Mouse (Mus musculus): Measurements from ENCODE around the gene Tec. TPM values are rescaled to one million over a fixed set of nuclear protein-coding genes. Genes with fewer than 3 reads are reported as not detected.

Gene Tec
- total and polyA plus RNA-seq, 2 experiments from 2014 or later, result 2.1 to 4.0 TPM

GRCm38 (mm10) chr5:72830988-72831610 is 37.2 kb downstream of the Tec start:
- DNase-seq (no peak), ATAC-seq (no peak)
- Histone ChIP-seq H3K4me3 (ENCODE audit: low read depth, low read length) (no peak overlapping the region), H3K27me3 (ENCODE audit: insufficient read depth, low read length) (no peaks in the 10 kb centered on the region), H3K4me2 (ENCODE audit: low read depth) (no peak overlapping the region), H3K36me3 (ENCODE audit: insufficient read depth) (no peaks in the 10 kb centered on the region), H3K9me3 (ENCODE audit: low read length) (no peaks in the 10 kb centered on the region), H3K4me1 (ENCODE audit: insufficient read depth) (no peaks in the 10 kb centered on the region), H3K9ac (no peak overlapping the region), H3K27ac (ENCODE audit: low read depth, low read length) (no peak overlapping the region)
- no peak for TF ChIP-seq CTCF (IDR thresholded peaks at IDR 0.05; ENCODE audit: low read depth)
- WGBS, result 93% methylated on average over 5 of the region's 5 CpGs

GRCm38 (mm10) chr5:72829506-72830067 is 38.7 kb downstream of the Tec start:
- H3K9me3 ChIP-seq (ENCODE audit: low read length), result no peaks in the 10 kb centered on the region
- H3K4me1 ChIP-seq (ENCODE audit: insufficient read depth), result no peaks in the 10 kb centered on the region
- H3K4me2 ChIP-seq (ENCODE audit: low read depth), result no peak overlapping the region
- H3K36me3 ChIP-seq (ENCODE audit: insufficient read depth), result no peaks in the 10 kb centered on the region
- WGBS, result 84% methylated on average over 7 of the region's 7 CpGs
- H3K27ac ChIP-seq (ENCODE audit: low read depth, low read length), result no peak overlapping the region
- TF ChIP-seq CTCF (IDR thresholded peaks at IDR 0.05; ENCODE audit: low read depth), result 0 out of 2 replicates have a peak, but pooled peaks have one; percentile 10
- no peak overlapping the region for H3K9ac ChIP-seq
- H3K27me3 ChIP-seq (ENCODE audit: insufficient read depth, low read length), result no peaks in the 10 kb centered on the region
- no peak for ATAC-seq
- DNase-seq, result no peak
- H3K4me3 ChIP-seq (ENCODE audit: low read depth, low read length), result no peak overlapping the region

- H3K9me3 ChIP-seq (ENCODE audit: low read length), result no peaks in the 10 kb centered on the region
- H3K4me3 ChIP-seq (ENCODE audit: low read depth, low read length), result no peak overlapping the region
- H3K4me1 ChIP-seq (ENCODE audit: insufficient read depth), result no peaks in the 10 kb centered on the region
- DNase-seq (no peak), ATAC-seq (no peak)
- no peak overlapping the region for H3K4me2 ChIP-seq (ENCODE audit: low read depth)
- no peak for TF ChIP-seq CTCF (IDR thresholded peaks at IDR 0.05; ENCODE audit: low read depth)
- H3K9ac ChIP-seq, result no peak overlapping the region
- 34% methylated on average over 1 of the region's 1 CpGs for WGBS
- H3K27ac ChIP-seq (ENCODE audit: low read depth, low read length), result no peak overlapping the region
- no peaks in the 10 kb centered on the region for H3K27me3 ChIP-seq (ENCODE audit: insufficient read depth, low read length)
- H3K36me3 ChIP-seq (ENCODE audit: insufficient read depth), result no peaks in the 10 kb centered on the region
Observed at GRCm38 (mm10) chr5:72828401-72828800, 39.9 kb downstream of the Tec start.

GRCm38 (mm10) chr5:72827435-72827834 is 40.8 kb downstream of the Tec start:
- no peaks in the 10 kb centered on the region for H3K4me1 ChIP-seq (ENCODE audit: insufficient read depth)
- H3K4me3 ChIP-seq (ENCODE audit: low read depth, low read length), result no peak overlapping the region

GRCm38 (mm10) chr5:72826445-72826844 is 41.8 kb downstream of the Tec start:
- no peak for ATAC-seq
- 89% methylated on average over 3 of the region's 3 CpGs for WGBS
- DNase-seq, result no peak
- Histone ChIP-seq H3K27ac (ENCODE audit: low read depth, low read length) (no peak overlapping the region), H3K4me1 (ENCODE audit: insufficient read depth) (no peaks in the 10 kb centered on the region), H3K9me3 (ENCODE audit: low read length) (no peaks in the 10 kb centered on the region), H3K4me3 (ENCODE audit: low read depth, low read length) (no peak overlapping the region), H3K36me3 (ENCODE audit: insufficient read depth) (no peaks in the 10 kb centered on the region), H3K27me3 (ENCODE audit: insufficient read depth, low read length) (no peaks in the 10 kb centered on the region), H3K9ac (no peak overlapping the region), H3K4me2 (ENCODE audit: low read depth) (no peak overlapping the region)
- no peak for TF ChIP-seq CTCF (IDR thresholded peaks at IDR 0.05; ENCODE audit: low read depth)

More at GRCm38 (mm10) chr5:72827435-72827834, 40.8 kb downstream of the Tec start:
- no peak for TF ChIP-seq CTCF (IDR thresholded peaks at IDR 0.05; ENCODE audit: low read depth)
- 79% methylated on average over 5 of the region's 5 CpGs for WGBS
- ATAC-seq (no peak), DNase-seq (no peak)
- no peak overlapping the region for H3K9ac ChIP-seq
- H3K4me2 ChIP-seq (ENCODE audit: low read depth), result no peak overlapping the region
- no peaks in the 10 kb centered on the region for H3K27me3 ChIP-seq (ENCODE audit: insufficient read depth, low read length)
- H3K27ac ChIP-seq (ENCODE audit: low read depth, low read length), result no peak overlapping the region
- H3K9me3 ChIP-seq (ENCODE audit: low read length), result no peaks in the 10 kb centered on the region
- H3K36me3 ChIP-seq (ENCODE audit: insufficient read depth), result no peaks in the 10 kb centered on the region

GRCm38 (mm10) chr5:72820651-72821050 is 47.6 kb downstream of the Tec start:
- no peak for ATAC-seq

GRCm38 (mm10) chr5:72820036-72820640 is 48.1 kb downstream of the Tec start:
- TF ChIP-seq CTCF (IDR thresholded peaks at IDR 0.05; ENCODE audit: low read depth), result no peak
- no peak overlapping the region for H3K27ac ChIP-seq (ENCODE audit: low read depth, low read length)
- no peak overlapping the region for H3K4me3 ChIP-seq (ENCODE audit: low read depth, low read length)
- H3K27me3 ChIP-seq (ENCODE audit: insufficient read depth, low read length), result no peaks in the 10 kb centered on the region
- H3K4me1 ChIP-seq (ENCODE audit: insufficient read depth), result 0 out of 2 replicates have a peak, but pooled peaks cover 4% of the 10 kb centered on the region
- no peak overlapping the region for H3K9ac ChIP-seq
- H3K36me3 ChIP-seq (ENCODE audit: insufficient read depth), result no peaks in the 10 kb centered on the region
- ATAC-seq (no peak), DNase-seq (no peak)
- no peaks in the 10 kb centered on the region for H3K9me3 ChIP-seq (ENCODE audit: low read length)
- 90% methylated on average over 8 of the region's 8 CpGs for WGBS
- H3K4me2 ChIP-seq (ENCODE audit: low read depth), result no peak overlapping the region

More at GRCm38 (mm10) chr5:72820651-72821050, 47.6 kb downstream of the Tec start:
- H3K36me3 ChIP-seq (ENCODE audit: insufficient read depth), result no peaks in the 10 kb centered on the region
- H3K4me1 ChIP-seq (ENCODE audit: insufficient read depth), result 0 out of 2 replicates have a peak, but pooled peaks cover 4% of the 10 kb centered on the region
- no peaks in the 10 kb centered on the region for H3K9me3 ChIP-seq (ENCODE audit: low read length)
- DNase-seq, result no peak
- H3K4me2 ChIP-seq (ENCODE audit: low read depth), result no peak overlapping the region
- no peaks in the 10 kb centered on the region for H3K27me3 ChIP-seq (ENCODE audit: insufficient read depth, low read length)
- H3K4me3 ChIP-seq (ENCODE audit: low read depth, low read length), result no peak overlapping the region
- 76% methylated on average over 3 of the region's 3 CpGs for WGBS
- H3K9ac ChIP-seq, result no peak overlapping the region
- TF ChIP-seq CTCF (IDR thresholded peaks at IDR 0.05; ENCODE audit: low read depth), result no peak
- H3K27ac ChIP-seq (ENCODE audit: low read depth, low read length), result no peak overlapping the region

Measured in forebrain, postnatal 0 days (tissue).